Mouse (Mus musculus) megakaryocyte progenitor cell, adult 5-6 weeks (primary cell): ENCODE results near the gene Kif5a. TPM values are rescaled to one million over a fixed set of nuclear protein-coding genes. Genes with fewer than 3 reads are reported as not detected.
"Not testable (repeated sequence)": the region's sequence is repeated elsewhere in the genome, so short reads cannot be mapped to it uniquely, and the experiment has no call there.

ENCODE experiments used
- ATAC-seq: replicated peaks from 2 replicates; pipeline ENCODE4 v1.8.0; 2016; ENCODE audit warnings: mild to moderate bottlenecking, moderate TSS enrichment, inconsistent platforms; ENCODE audit not compliant: poor library complexity
- total RNA-seq, 2 experiments: library from RNA; stranded (forward) in 1 of 2; stranded (reverse) in 1 of 2; fragments of 157-497, 149-512 nt in 1 of 2; fragments of 200-1000 nt in 1 of 2; gene quantifications; 2 replicates each; pipeline versions ENCODE4 v1.2.3 to v1.2.4; 2015 to 2017

Kif5a gene
- 0.05 and 0.25 TPM in 2 replicates for total RNA-seq (2015)
- 0.04 and 0.20 TPM in 2 replicates for total RNA-seq (2017)

GRCm38 (mm10) chr10:127262548-127263398 is at the start of gene Kif5a:
TSS of gene Kif5a (minus strand) at chr10:127263348.
- peak; percentile 32 for ATAC-seq

GRCm38 (mm10) chr10:127312858-127313257 is 49.7 kb upstream of the Kif5a start:
- no peak for ATAC-seq

- peak; percentile 68 for ATAC-seq
Measured at GRCm38 (mm10) chr10:127312356-127312676, 49.2 kb upstream of the Kif5a start.

- peak; percentile 83 for ATAC-seq
Measured at GRCm38 (mm10) chr10:127311476-127312355, 48.6 kb upstream of the Kif5a start, which contains the start of gene Mars. TSS of gene Mars (minus strand) at chr10:127311786.

- ATAC-seq = peak; percentile 62
Measured at GRCm38 (mm10) chr10:127310523-127311475, 47.7 kb upstream of the Kif5a start.

- not testable (repeated sequence) for ATAC-seq
Measured at GRCm38 (mm10) chr10:127309167-127309566, 46.0 kb upstream of the Kif5a start.

GRCm38 (mm10) chr10:127303136-127303535 is 40.0 kb upstream of the Kif5a start:
- ATAC-seq = no peak

- ATAC-seq = no peak
Measured at GRCm38 (mm10) chr10:127300361-127300760, 37.2 kb upstream of the Kif5a start.

- ATAC-seq = no peak
Measured at GRCm38 (mm10) chr10:127297015-127297871, 34.1 kb upstream of the Kif5a start.

GRCm38 (mm10) chr10:127295986-127296794 is 33.0 kb upstream of the Kif5a start:
- ATAC-seq = no peak

GRCm38 (mm10) chr10:127294895-127295510 is 31.9 kb upstream of the Kif5a start:
- no peak for ATAC-seq

- ATAC-seq = no peak
Measured at GRCm38 (mm10) chr10:127293590-127294113, 30.5 kb upstream of the Kif5a start.

- ATAC-seq = no peak
Measured at GRCm38 (mm10) chr10:127292987-127293538, 29.9 kb upstream of the Kif5a start.

GRCm38 (mm10) chr10:127291881-127292638 is 28.9 kb upstream of the Kif5a start:
- peak; percentile 25 for ATAC-seq

- ATAC-seq = peak; percentile 5
Measured at GRCm38 (mm10) chr10:127290930-127291880, 28.1 kb upstream of the Kif5a start.
